Mouse (Mus musculus) embryo, embryonic 10 days (tissue): ENCODE results near the gene Kcnip2.
"Not testable (repeated sequence)": the region's sequence is repeated elsewhere in the genome, so short reads cannot be mapped to it uniquely, and the experiment has no call there.

Source experiments
- DNase-seq: peaks from one replicate; pipeline ENCODE4 v3.0.0-alpha.2; 2015; ENCODE audit warnings: low spot score

Gene Kcnip2

GRCm38 (mm10) chr19:45812115-45812514 is 3.7 kb downstream of the Kcnip2 start:
- DNase-seq, result peak; percentile 77

- no peak for DNase-seq
Measured at GRCm38 (mm10) chr19:45811028-45811674, 4.7 kb downstream of the Kcnip2 start.

- no peak for DNase-seq
Measured at GRCm38 (mm10) chr19:45807732-45808131, 8.1 kb downstream of the Kcnip2 start.

GRCm38 (mm10) chr19:45805817-45806216 is 10.0 kb downstream of the Kcnip2 start:
- DNase-seq, result not testable (repeated sequence)

GRCm38 (mm10) chr19:45804593-45805368 is 11.1 kb downstream of the Kcnip2 start:
- DNase-seq, result peak; percentile 80

GRCm38 (mm10) chr19:45803408-45803807 is 12.5 kb downstream of the Kcnip2 start:
- no peak for DNase-seq

GRCm38 (mm10) chr19:45802702-45803101 is 13.2 kb downstream of the Kcnip2 start:
- no peak for DNase-seq

GRCm38 (mm10) chr19:45796879-45797278 is 19.0 kb downstream of the Kcnip2 start:
- DNase-seq, result no peak

GRCm38 (mm10) chr19:45796061-45796556 is 19.8 kb downstream of the Kcnip2 start:
- DNase-seq, result peak; percentile 63

- no peak for DNase-seq
Measured at GRCm38 (mm10) chr19:45795406-45795944, 20.4 kb downstream of the Kcnip2 start.

GRCm38 (mm10) chr19:45794718-45795117 is 21.1 kb downstream of the Kcnip2 start:
- DNase-seq, result no peak

GRCm38 (mm10) chr19:45792404-45792803 is 23.5 kb downstream of the Kcnip2 start:
- DNase-seq, result no peak

GRCm38 (mm10) chr19:45789888-45790874 is 25.7 kb downstream of the Kcnip2 start:
- DNase-seq, result no peak

- DNase-seq, result no peak
Measured at GRCm38 (mm10) chr19:45789365-45789764, 26.5 kb downstream of the Kcnip2 start.

- no peak for DNase-seq
Measured at GRCm38 (mm10) chr19:45788337-45788736, 27.5 kb downstream of the Kcnip2 start.

GRCm38 (mm10) chr19:45787450-45787849 is 28.4 kb downstream of the Kcnip2 start:
- DNase-seq, result no peak

GRCm38 (mm10) chr19:45785470-45785869 is 30.4 kb downstream of the Kcnip2 start:
- DNase-seq, result no peak

GRCm38 (mm10) chr19:45783933-45784576 is 31.8 kb downstream of the Kcnip2 start:
- peak; percentile 15 for DNase-seq

GRCm38 (mm10) chr19:45783181-45783932 is 32.5 kb downstream of the Kcnip2 start, which contains the start of gene Mgea5:
Mgea5 (minus strand) TSS chr19:45783837.
- peak; percentile 99 for DNase-seq

- peak; percentile 80 for DNase-seq
Measured at GRCm38 (mm10) chr19:45782315-45783001, 33.4 kb downstream of the Kcnip2 start.
